Comparison of ENCODE assay signal across 15 mouse cellular contexts in the genomic region with DNA sequence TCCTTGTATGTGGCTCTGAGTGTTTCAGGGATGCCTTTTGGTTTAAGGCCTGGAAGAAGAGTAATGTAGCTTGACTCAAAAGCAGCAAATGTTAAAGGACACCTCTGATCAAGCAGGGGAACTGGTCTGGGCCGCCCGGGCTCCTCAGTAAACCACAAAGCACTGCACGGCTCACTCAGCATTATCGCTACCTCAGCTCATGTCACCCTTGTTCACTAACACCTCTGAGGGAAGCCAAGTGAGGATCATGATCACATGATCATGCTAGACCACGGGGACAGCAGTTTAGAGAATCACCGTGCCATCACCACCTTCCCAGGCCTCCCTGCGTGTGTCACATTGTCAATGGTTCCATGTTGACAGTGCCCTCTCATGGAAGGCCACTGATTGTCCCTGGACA.
DNase-seq lines count a peak whose midpoint lies in the region; ATAC-seq and TF ChIP-seq lines count a peak whose summit lies in the region.
"Had no signal": no experiment of that assay in that cellular context is flagged by ENCODE, and none has a peak within 500 bp of the region (broad histone marks: within the 10 kb centered on the region; RNA-seq: fewer than 3 reads in every experiment).

No protein-coding gene starts in this region.

- H3K9ac ChIP-seq in forebrain, embryonic 12.5 days: no peak overlapping the region
- H3K9ac ChIP-seq in forebrain, embryonic 11.5 days (ENCODE audit: low read length): no peak overlapping the region
- H3K9ac ChIP-seq in hindbrain, embryonic 13.5 days: no peak overlapping the region
- H3K9ac ChIP-seq in hindbrain, postnatal 0 days (replicated peaks; ENCODE audit: low read length): no peak overlapping the region
- no peak overlapping the region for H3K9ac ChIP-seq in embryonic facial prominence, embryonic 13.5 days
- H3K9ac ChIP-seq: liver, embryonic 15.5 days; midbrain, embryonic 15.5 days had no signal

- DNase-seq in forebrain, embryonic 11.5 days (ENCODE audit: low spot score): no peak
- no peak for DNase-seq in hindbrain, postnatal 0 days (ENCODE audit: low spot score)
- DNase-seq in CD4-positive helper T cell, adult 2 months (ENCODE audit: low read depth, low spot score): peak; percentile 80
- DNase-seq in gastrocnemius, postnatal 10 days: no peak
- no peak for DNase-seq in liver
- DNase-seq: cerebellum, adult 18-20 months; cerebellum, postnatal 25 days; heart, adult 18-20 months; lung, postnatal 14 days; right cerebral cortex, postnatal 25 days had no signal

- no peak for TF ChIP-seq CTCF in hindbrain, postnatal 0 days (IDR thresholded peaks at IDR 0.05; ENCODE audit: low read depth)

- H3K4me1 ChIP-seq in forebrain, embryonic 12.5 days: peaks cover 46% of the 10 kb centered on the region
- peaks cover 7% of the 10 kb centered on the region; the same call in 1 of the 2 replicates for H3K4me1 ChIP-seq in forebrain, embryonic 11.5 days (replicated peaks; ENCODE audit: control insufficient read depth, insufficient read depth, low read length)
- H3K4me1 ChIP-seq in hindbrain, embryonic 13.5 days (replicated peaks): peaks cover 50% of the 10 kb centered on the region
- no peaks in the 10 kb centered on the region for H3K4me1 ChIP-seq in hindbrain, postnatal 0 days (ENCODE audit: insufficient read depth, low read length)
- H3K4me1 ChIP-seq in embryonic facial prominence, embryonic 13.5 days: peaks cover 72% of the 10 kb centered on the region
- H3K4me1 ChIP-seq: liver, embryonic 15.5 days had no signal

- H3K27ac ChIP-seq in forebrain, embryonic 12.5 days: 0 out of 2 replicates have a peak overlapping the region, but pooled peaks have one; percentile 53
- H3K27ac ChIP-seq in forebrain, embryonic 11.5 days (ENCODE audit: low read depth, low read length): no peak overlapping the region
- H3K27ac ChIP-seq in hindbrain, embryonic 13.5 days: peak overlapping the region; percentile 18; the same call in 1 of the 2 replicates
- H3K27ac ChIP-seq in hindbrain, postnatal 0 days: no peak overlapping the region
- H3K27ac ChIP-seq in embryonic facial prominence, embryonic 13.5 days: peak overlapping the region; percentile 44; the same call in 1 of the 2 replicates
- H3K27ac ChIP-seq: liver, embryonic 15.5 days; midbrain, embryonic 15.5 days had no signal

- H3K27me3 ChIP-seq in forebrain, embryonic 12.5 days: no peaks in the 10 kb centered on the region
- no peaks in the 10 kb centered on the region for H3K27me3 ChIP-seq in forebrain, embryonic 11.5 days (ENCODE audit: control insufficient read depth, insufficient read depth, low read length)
- 0 out of 2 replicates have a peak, but pooled peaks cover 3% of the 10 kb centered on the region for H3K27me3 ChIP-seq in hindbrain, embryonic 13.5 days
- H3K27me3 ChIP-seq in hindbrain, postnatal 0 days (ENCODE audit: insufficient read depth, low read length): no peaks in the 10 kb centered on the region
- no peaks in the 10 kb centered on the region for H3K27me3 ChIP-seq in embryonic facial prominence, embryonic 13.5 days
- H3K27me3 ChIP-seq: liver, embryonic 15.5 days; midbrain, embryonic 15.5 days had no signal

- no peak overlapping the region for H3K4me3 ChIP-seq in forebrain, embryonic 12.5 days (replicated peaks)
- no peak overlapping the region for H3K4me3 ChIP-seq in forebrain, embryonic 11.5 days (ENCODE audit: low read depth, low read length)
- H3K4me3 ChIP-seq in hindbrain, embryonic 13.5 days: no peak overlapping the region
- no peak overlapping the region for H3K4me3 ChIP-seq in hindbrain, postnatal 0 days (ENCODE audit: low read length)
- H3K4me3 ChIP-seq in embryonic facial prominence, embryonic 13.5 days: no peak overlapping the region
- H3K4me3 ChIP-seq: liver, embryonic 15.5 days; midbrain, embryonic 15.5 days had no signal

- peaks cover 10% of the 10 kb centered on the region for H3K36me3 ChIP-seq in forebrain, embryonic 12.5 days (replicated peaks)
- peaks cover 6% of the 10 kb centered on the region for H3K36me3 ChIP-seq in forebrain, embryonic 11.5 days (ENCODE audit: control insufficient read depth, insufficient read depth, low read length)
- H3K36me3 ChIP-seq in hindbrain, embryonic 13.5 days: peaks cover 10% of the 10 kb centered on the region
- no peaks in the 10 kb centered on the region for H3K36me3 ChIP-seq in hindbrain, postnatal 0 days (ENCODE audit: insufficient read depth, low read length)
- H3K36me3 ChIP-seq in embryonic facial prominence, embryonic 13.5 days: peaks cover 24% of the 10 kb centered on the region
- H3K36me3 ChIP-seq: liver, embryonic 15.5 days had no signal

- H3K4me2 ChIP-seq in forebrain, embryonic 12.5 days: no peak overlapping the region
- H3K4me2 ChIP-seq in forebrain, embryonic 11.5 days (ENCODE audit: low read depth, low read length, severe bottlenecking): no peak overlapping the region
- H3K4me2 ChIP-seq in hindbrain, embryonic 13.5 days: no peak overlapping the region
- H3K4me2 ChIP-seq in hindbrain, postnatal 0 days (ENCODE audit: low read depth, low read length): no peak overlapping the region
- no peak overlapping the region for H3K4me2 ChIP-seq in embryonic facial prominence, embryonic 13.5 days
- H3K4me2 ChIP-seq: liver, embryonic 15.5 days; midbrain, embryonic 15.5 days had no signal

- ATAC-seq in forebrain, embryonic 12.5 days (ENCODE audit: low FRiP score): no peak
- ATAC-seq in forebrain, embryonic 11.5 days (replicated peaks; ENCODE audit: low FRiP score): no peak
- ATAC-seq in hindbrain, embryonic 13.5 days (ENCODE audit: low FRiP score): 0 out of 2 replicates have a peak, but pooled peaks have one; percentile 33
- no peak for ATAC-seq in hindbrain, postnatal 0 days
- ATAC-seq in embryonic facial prominence, embryonic 13.5 days (ENCODE audit: insufficient number of reproducible peaks, insufficient read depth, low FRiP score, low TSS enrichment, low read depth): no peak
- ATAC-seq: midbrain, embryonic 15.5 days had no signal

- 88% methylated on average over 7 of the region's 7 CpGs for WGBS in forebrain, embryonic 12.5 days
- WGBS in forebrain, embryonic 11.5 days: 86% methylated on average over 7 of the region's 7 CpGs
- 89% methylated on average over 7 of the region's 7 CpGs for WGBS in hindbrain, embryonic 13.5 days
- WGBS in hindbrain, postnatal 0 days: 85% methylated on average over 7 of the region's 7 CpGs
- WGBS in embryonic facial prominence, embryonic 13.5 days: 75% methylated on average over 7 of the region's 7 CpGs

- H3K9me3 ChIP-seq in forebrain, embryonic 12.5 days: peaks cover 7% of the 10 kb centered on the region
- peaks cover 7% of the 10 kb centered on the region; the same call in 1 of the 2 replicates for H3K9me3 ChIP-seq in forebrain, embryonic 11.5 days (ENCODE audit: control insufficient read depth, low read length)
- peaks cover 5% of the 10 kb centered on the region for H3K9me3 ChIP-seq in hindbrain, embryonic 13.5 days
- no peaks in the 10 kb centered on the region for H3K9me3 ChIP-seq in hindbrain, postnatal 0 days (ENCODE audit: low read length)
- peaks cover 8% of the 10 kb centered on the region for H3K9me3 ChIP-seq in embryonic facial prominence, embryonic 13.5 days

Comparison
In these comparisons a context has a peak if more than half of its experiments do, and no peak if none do; other contexts are left out.
1. H3K27ac ChIP-seq: peak in forebrain, embryonic 12.5 days (single experiment), hindbrain, embryonic 13.5 days (single experiment) and embryonic facial prominence, embryonic 13.5 days (single experiment); none in forebrain, embryonic 11.5 days (single experiment) and hindbrain, postnatal 0 days (single experiment).